Mouse (Mus musculus) right cerebral cortex, postnatal 14 days (tissue): ENCODE data around the gene Tmprss11f.
"Not testable (repeated sequence)": the region's sequence is repeated elsewhere in the genome, so short reads cannot be mapped to it uniquely, and the experiment has no call there.

Experiments
- DNase-seq: peaks from one replicate; pipeline ENCODE4 v3.0.0; 2022

Tmprss11f gene

DNA sequence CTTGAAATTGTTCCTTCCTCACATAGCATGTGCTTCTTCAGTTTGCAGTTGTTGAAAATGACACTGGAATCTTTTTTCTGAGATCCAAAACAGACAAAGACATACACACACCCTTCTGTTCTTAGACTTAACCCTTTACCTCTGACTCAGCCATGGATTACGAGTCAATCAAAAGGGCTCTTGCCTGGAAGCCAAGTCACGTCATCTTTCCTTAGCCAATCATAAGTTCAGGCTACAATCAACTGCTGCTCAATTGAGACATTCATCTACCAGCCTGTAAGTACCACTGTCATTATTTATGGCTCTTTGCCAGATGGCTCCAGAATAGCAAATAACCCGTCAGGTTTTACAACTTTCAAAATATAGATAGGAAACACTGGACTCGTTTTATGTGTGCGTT, at the start of gene Tmprss11f:
TSS of gene Tmprss11f (minus strand) at position 101 of the 400 bp plus-strand sequence.
- DNase-seq = no peak

- no peak for DNase-seq
Observed at GRCm38 (mm10) chr5:86676262-86676661, 44.0 kb upstream of the Tmprss11f start, which contains the start of gene Tmprss11b. Gene Tmprss11b, minus strand, starts transcription at chr5:86676362.

GRCm38 (mm10) chr5:86649185-86649584, 17.0 kb upstream of the Tmprss11f start:
- peak; percentile 62 for DNase-seq

DNA sequence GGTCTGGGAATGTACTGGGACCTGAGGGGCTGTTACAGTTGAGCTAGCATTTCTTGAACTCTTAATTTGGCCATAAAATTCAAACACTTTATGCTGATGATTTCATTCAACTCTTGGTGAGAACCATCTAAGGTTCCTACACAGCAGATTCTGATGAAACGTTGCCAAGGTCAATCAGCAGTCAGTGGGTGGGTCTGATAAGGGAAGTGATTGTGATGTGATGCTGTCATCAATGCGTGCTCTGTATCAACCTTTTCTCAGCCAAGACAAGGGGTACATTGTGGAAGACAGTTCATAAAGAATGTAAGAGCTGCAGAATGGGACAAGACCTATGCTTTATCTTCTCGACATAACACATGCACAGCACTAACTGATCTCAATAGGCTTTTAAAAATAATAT, 8.6 kb upstream of the Tmprss11f start:
- no peak for DNase-seq

DNA sequence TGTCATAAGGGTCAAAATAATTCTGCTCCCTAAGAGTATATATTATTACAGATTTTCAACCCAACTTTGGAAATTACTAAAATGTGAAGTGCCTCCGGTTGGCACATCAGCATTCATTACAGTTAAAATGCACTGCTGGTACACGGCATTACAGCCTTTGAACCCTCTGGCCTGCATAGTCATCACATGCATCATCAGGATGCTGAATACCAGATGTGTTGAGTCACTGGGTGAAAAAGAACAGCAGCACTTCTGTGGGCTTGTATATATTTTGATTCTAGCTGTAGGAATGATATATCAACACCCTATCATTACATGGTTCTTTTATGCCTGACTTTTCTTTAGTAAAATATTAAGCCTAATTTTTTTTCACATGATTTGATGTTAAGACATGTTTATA, 1.5 kb downstream of the Tmprss11f start:
- no peak for DNase-seq

DNA sequence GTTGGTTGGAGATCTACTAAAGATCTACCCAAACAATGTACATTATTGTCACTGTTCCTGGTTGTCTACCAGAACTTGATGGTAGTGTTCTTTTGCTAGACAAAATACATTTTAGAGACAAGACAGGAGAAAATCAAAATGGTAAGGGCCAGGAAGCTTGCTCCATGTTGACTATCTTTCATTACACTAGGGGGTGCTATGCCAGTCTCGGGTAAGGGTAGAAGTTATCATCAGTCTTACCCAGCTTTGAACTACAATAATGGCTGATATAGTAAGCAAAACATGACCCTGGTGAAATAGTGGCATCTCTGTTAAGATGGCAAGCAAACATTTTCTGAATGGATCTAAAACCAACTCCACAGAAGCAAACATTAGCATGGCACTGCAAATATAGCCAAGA, 10.4 kb downstream of the Tmprss11f start:
- DNase-seq = no peak

DNA sequence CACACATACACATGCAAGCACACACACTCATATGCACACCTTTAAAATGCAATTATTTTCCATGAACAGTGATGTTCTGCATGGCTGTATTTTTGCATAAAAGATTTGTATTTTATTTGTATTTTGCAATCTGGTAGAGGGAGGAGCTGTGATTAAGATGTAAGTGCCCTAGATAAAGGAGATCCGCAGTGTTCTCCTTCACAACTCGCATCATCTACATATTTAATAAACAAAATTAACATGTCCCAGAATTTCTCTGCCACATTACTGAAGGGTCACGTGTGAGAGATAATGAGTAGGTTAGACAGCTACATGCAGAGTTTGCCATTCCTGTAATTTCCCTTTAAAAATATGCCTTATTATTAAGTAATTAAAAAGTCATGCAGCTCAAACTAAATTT, 46.3 kb downstream of the Tmprss11f start:
- DNase-seq = no peak

GRCm38 (mm10) chr5:86582618-86583017, 49.6 kb downstream of the Tmprss11f start:
- DNase-seq = no peak

GRCm38 (mm10) chr5:86581998-86582397, 50.2 kb downstream of the Tmprss11f start:
- DNase-seq = no peak

- DNase-seq = not testable (repeated sequence)
Observed at GRCm38 (mm10) chr5:86578761-86579160, 53.5 kb downstream of the Tmprss11f start.

GRCm38 (mm10) chr5:86546693-86547092, 85.5 kb downstream of the Tmprss11f start:
- no peak for DNase-seq

DNA sequence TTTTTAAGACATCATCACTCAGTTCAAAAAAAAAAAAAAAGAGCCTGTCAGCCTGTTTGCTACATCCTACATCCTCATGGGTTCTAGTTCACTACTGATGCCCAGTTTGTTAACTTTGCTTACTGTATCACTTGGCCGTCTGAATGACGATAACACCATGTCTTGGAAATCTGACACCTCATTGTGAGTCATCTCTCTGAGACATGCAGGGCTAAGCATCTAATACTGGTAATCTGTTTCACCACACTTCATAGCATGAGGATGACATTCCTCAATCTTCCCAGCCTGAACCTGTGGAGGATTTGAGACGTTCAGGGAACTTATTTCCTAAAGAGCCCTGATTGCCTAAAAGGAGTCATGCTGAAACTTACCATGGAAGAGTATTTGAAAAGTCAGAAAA, 91.6 kb downstream of the Tmprss11f start:
- DNase-seq = no peak

DNA sequence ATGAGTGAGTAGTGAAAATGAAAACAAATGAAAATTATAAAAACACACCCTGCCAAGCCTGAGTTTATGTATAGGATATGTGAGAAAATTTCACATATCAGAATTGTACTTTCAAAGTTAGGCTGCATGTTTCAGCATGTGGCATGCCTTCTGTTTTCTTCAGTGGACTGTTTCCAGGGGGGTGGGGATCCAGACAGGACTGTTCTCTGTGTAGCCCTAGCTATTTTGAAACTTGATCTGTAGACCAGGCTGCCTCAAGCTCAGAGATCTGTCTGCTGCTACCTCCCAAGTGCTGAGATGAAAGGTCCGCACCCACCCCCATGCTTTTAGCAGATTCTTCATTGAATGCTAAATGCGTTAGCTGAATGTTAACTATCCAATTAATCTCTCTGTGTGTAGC, 103.5 kb downstream of the Tmprss11f start:
- no peak for DNase-seq

DNA sequence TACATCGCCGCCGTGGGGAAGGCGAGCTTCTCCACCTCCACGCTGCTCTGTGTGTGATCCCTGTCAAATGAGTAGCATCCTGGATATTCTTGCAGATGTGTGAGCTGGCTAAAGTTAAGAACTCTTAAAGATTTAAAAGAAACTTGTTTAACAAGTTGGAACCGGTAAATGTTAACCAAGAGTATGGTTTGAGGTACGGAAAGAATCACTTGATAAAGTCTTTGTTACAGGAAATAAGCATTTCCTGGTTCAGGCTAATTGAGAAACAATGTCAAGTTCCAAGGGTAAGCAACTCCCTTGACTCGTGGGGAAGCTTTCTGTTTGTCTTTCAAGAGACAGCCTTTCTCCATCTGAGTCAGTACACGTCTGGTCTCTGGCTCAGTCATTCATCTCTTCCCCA, 113.7 kb downstream of the Tmprss11f start, which contains the start of gene Tmprss11g:
TSS of gene Tmprss11g (minus strand) at position 101 of the 400 bp plus-strand sequence.
- DNase-seq = no peak

DNA sequence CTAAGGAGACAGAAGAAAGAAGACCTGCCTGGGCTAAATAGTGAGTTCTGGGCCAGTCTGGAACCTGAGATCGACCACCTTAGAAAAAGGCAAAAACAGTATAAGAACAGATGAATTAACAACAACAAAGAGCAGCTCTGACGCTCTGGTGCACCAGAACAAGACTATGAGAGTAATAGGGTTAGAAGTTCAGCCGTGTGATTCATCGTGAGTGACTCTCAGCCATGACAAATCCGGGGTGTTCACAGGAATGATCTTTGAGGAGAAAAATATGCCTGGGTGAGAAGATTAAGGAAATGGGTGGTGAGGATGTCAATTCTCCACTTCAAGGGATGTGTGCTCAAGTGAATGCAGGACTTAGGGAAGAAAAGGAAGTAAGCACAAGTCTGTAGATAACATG, 120.7 kb downstream of the Tmprss11f start:
- DNase-seq = no peak

- DNase-seq = no peak
Observed at GRCm38 (mm10) chr5:86493453-86493852, 138.8 kb downstream of the Tmprss11f start.

DNA sequence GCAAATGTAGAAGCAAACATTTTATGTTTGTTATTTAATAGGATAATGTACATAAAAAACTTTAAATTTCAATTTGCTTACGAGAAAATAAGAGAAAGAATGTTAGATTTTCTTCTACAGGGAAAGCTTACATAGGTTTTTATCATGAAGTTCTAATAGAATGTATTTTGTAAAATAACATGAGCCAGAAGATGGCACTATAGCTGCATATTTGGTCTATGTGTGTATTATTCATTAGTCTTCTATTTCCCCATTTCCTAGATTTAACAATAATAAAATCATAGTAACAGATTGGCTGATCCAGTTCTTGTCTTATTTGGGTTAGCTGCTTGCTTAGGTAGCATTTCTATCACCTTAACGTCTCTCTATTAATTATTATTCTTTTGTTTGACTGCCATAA, 149.7 kb downstream of the Tmprss11f start:
- no peak for DNase-seq

GRCm38 (mm10) chr5:86482031-86482430, 150.2 kb downstream of the Tmprss11f start:
- DNase-seq = no peak

DNA sequence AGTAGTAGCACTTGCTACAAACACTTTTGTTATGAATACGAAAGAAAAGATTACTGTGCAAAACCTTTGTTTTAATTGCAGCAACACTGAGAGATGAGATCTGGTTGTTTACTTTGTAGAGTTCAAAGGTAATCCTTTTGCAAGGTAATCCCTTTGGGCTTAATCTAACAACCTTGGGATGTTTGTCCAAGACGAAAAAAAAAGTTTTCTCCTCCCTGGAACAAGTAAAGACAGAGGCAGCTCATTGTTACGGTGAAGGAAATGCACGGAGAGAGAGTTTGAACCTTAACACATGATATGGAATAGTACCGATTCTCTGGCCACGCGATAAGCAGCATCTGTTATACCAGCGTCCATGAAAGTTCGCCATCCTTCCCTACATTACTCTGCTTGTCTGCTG, 158.4 kb downstream of the Tmprss11f start:
- no peak for DNase-seq
